10 mouse cellular contexts compared by ENCODE assay signal in genomic region chr7:46714518-46714917, GRCm38 (mm10). TPM values are rescaled to one million over a fixed set of nuclear protein-coding genes. Genes with fewer than 3 reads are reported as not detected.
A peak's percentile ranks its signal among the peaks of the same experiment; 100 is the strongest.
DNase-seq lines count a peak whose midpoint lies in the region; ATAC-seq and TF ChIP-seq lines count a peak whose summit lies in the region.
"Had no signal": no experiment of that assay in that cellular context is flagged by ENCODE, and none has a peak within 500 bp of the region (broad histone marks: within the 10 kb centered on the region; RNA-seq: fewer than 3 reads in every experiment).

No protein-coding gene starts in this region.

- H3K4me1 ChIP-seq in heart, adult 2 months (ENCODE audit: control insufficient read depth, insufficient read depth, low read length): no peaks in the 10 kb centered on the region; the same call in 1 of the 2 replicates
- peaks cover 5% of the 10 kb centered on the region for H3K4me1 ChIP-seq in heart, embryonic 12.5 days (replicated peaks)
- H3K4me1 ChIP-seq in embryonic fibroblast, embryonic 13.5 days (ENCODE audit: control insufficient read depth, insufficient read depth, low read length): no peaks in the 10 kb centered on the region; the same call in 1 of the 2 replicates
- H3K4me1 ChIP-seq: limb, embryonic 15.5 days had no signal

- ATAC-seq in heart, embryonic 12.5 days (ENCODE audit: insufficient number of reproducible peaks, low FRiP score): no peak
- ATAC-seq in megakaryocyte-erythroid progenitor cell, adult 5-6 weeks (replicated peaks; ENCODE audit: low FRiP score, low TSS enrichment, poor library complexity, severe bottlenecking): peak; percentile 45; the same call in 1 of the 2 replicates

- TF ChIP-seq CTCF in heart, adult 2 months (IDR thresholded peaks at IDR 0.05): peak; percentile 88
- peak; percentile 65 for TF ChIP-seq CTCF in C2C12 (IDR thresholded peaks at IDR 0.05; ENCODE audit: control insufficient read depth, insufficient read depth, insufficient read length)
- TF ChIP-seq CTCF in embryonic fibroblast, embryonic 13.5 days (IDR thresholded peaks at IDR 0.05; ENCODE audit: borderline replicate concordance, insufficient read depth, low read length): peak; percentile 27; the same call in 1 of the 2 replicates

- no peaks in the 10 kb centered on the region for H3K36me3 ChIP-seq in heart, adult 2 months (ENCODE audit: control insufficient read depth, insufficient read depth, low read length)
- H3K36me3 ChIP-seq in heart, embryonic 12.5 days: no peaks in the 10 kb centered on the region
- no peaks in the 10 kb centered on the region for H3K36me3 ChIP-seq in C2C12 (ENCODE audit: control insufficient read depth, insufficient read depth)
- H3K36me3 ChIP-seq: limb, embryonic 15.5 days had no signal

- no peak overlapping the region for H3K4me2 ChIP-seq in heart, embryonic 12.5 days
- H3K4me2 ChIP-seq: limb, embryonic 15.5 days had no signal

- TF ChIP-seq POLR2A in heart, adult 2 months (IDR thresholded peaks at IDR 0.05; ENCODE audit: insufficient read depth, low read depth, low read length): no peak
- no peak for TF ChIP-seq POLR2A in embryonic fibroblast, embryonic 13.5 days (IDR thresholded peaks at IDR 0.05; ENCODE audit: low read depth, low read length)

- no peaks in the 10 kb centered on the region for H3K9me3 ChIP-seq in heart, embryonic 12.5 days (replicated peaks)
- H3K9me3 ChIP-seq: limb, embryonic 15.5 days had no signal

- intact Hi-C loops in heart, adult 2 months (cut with DNase I): loop anchor here (5.0 to 10.0 kb wide), 4 partner anchors 58 to 320 kb away; partner anchors contain the start of genes Kcnc1 and Tsg101

- no peaks in the 10 kb centered on the region for H3K79me2 ChIP-seq in heart, adult 2 months (replicated peaks; ENCODE audit: control insufficient read depth, insufficient read depth, low read length)
- H3K79me2 ChIP-seq in C2C12 (ENCODE audit: control insufficient read depth, insufficient read depth): peaks cover 9% of the 10 kb centered on the region

- 0 out of 2 replicates have a peak, but pooled peaks have one; percentile 16 for TF ChIP-seq EP300 in heart, adult 2 months (IDR thresholded peaks at IDR 0.05; ENCODE audit: insufficient read depth, low read depth, low read length)

- DNase-seq in heart, adult 2 months: peak; percentile 49 to 56
- DNase-seq in adrenal gland, postnatal 25 days: peak; percentile 62
- DNase-seq in kidney, postnatal 4 days: peak; percentile 73
- peak; percentile 65 to 86 for DNase-seq in spleen, postnatal 4 days (ENCODE audit: low spot score in 2 of 2)

- no peak overlapping the region for H3ac ChIP-seq in C2C12 (ENCODE audit: control insufficient read depth, insufficient read length, low read depth)

- H3K79me3 ChIP-seq in C2C12 (ENCODE audit: low read depth): peaks cover 4% of the 10 kb centered on the region

- H3K27ac ChIP-seq in heart, adult 2 months: no peak overlapping the region
- no peak overlapping the region for H3K27ac ChIP-seq in heart, embryonic 12.5 days (ENCODE audit: poor library complexity, severe bottlenecking)
- no peak overlapping the region for H3K27ac ChIP-seq in embryonic fibroblast, embryonic 13.5 days (ENCODE audit: insufficient read depth, low read length)
- H3K27ac ChIP-seq: limb, embryonic 15.5 days had no signal

- no peaks in the 10 kb centered on the region; the same call in 1 of the 2 replicates for H3K27me3 ChIP-seq in heart, adult 2 months (ENCODE audit: control insufficient read depth, insufficient read depth, low read length)
- H3K27me3 ChIP-seq in heart, embryonic 12.5 days (replicated peaks): no peaks in the 10 kb centered on the region
- no peaks in the 10 kb centered on the region for H3K27me3 ChIP-seq in C2C12 (ENCODE audit: control insufficient read depth, insufficient read depth, insufficient read length)

- H3K4me3 ChIP-seq in heart, adult 2 months: no peak overlapping the region
- no peak overlapping the region for H3K4me3 ChIP-seq in heart, embryonic 12.5 days
- H3K4me3 ChIP-seq in C2C12 (ENCODE audit: insufficient read depth, poor library complexity, severe bottlenecking): no peak overlapping the region
- H3K4me3 ChIP-seq in embryonic fibroblast, embryonic 13.5 days (ENCODE audit: insufficient read depth, low read length): no peak overlapping the region
- H3K4me3 ChIP-seq: limb, embryonic 15.5 days had no signal

- WGBS in heart, adult 2 months: 23% methylated on average over 6 of the region's 6 CpGs
- 25% methylated on average over 6 of the region's 6 CpGs for WGBS in heart, embryonic 12.5 days

- no peak overlapping the region for H3K9ac ChIP-seq in heart, adult 2 months (ENCODE audit: low read depth, low read length)
- H3K9ac ChIP-seq in heart, embryonic 12.5 days: no peak overlapping the region
- H3K9ac ChIP-seq: limb, embryonic 15.5 days had no signal

TF ChIP-seq in C2C12, 6 proteins besides CTCF, POLR2A, EP300 and RAD21:
- no peak for TF ChIP-seq MYOG (IDR thresholded peaks at IDR 0.05; ENCODE audit: control insufficient read depth, extremely low read depth, insufficient read length)
- TF ChIP-seq MAX (IDR thresholded peaks at IDR 0.05): no peak
- TF ChIP-seq MYOD1 (IDR thresholded peaks at IDR 0.05; ENCODE audit: control insufficient read depth, insufficient read length, low read depth): no peak
- no peak for TF ChIP-seq CEBPB (IDR thresholded peaks at IDR 0.05; ENCODE audit: low read depth)
- TF ChIP-seq FOSL1 (IDR thresholded peaks at IDR 0.05; ENCODE audit: insufficient read depth, low read length, poor library complexity, severe bottlenecking): no peak
- TF ChIP-seq USF1 (IDR thresholded peaks at IDR 0.05; ENCODE audit: low read depth): no peak
TF ChIP-seq in C2C12: peak in this region for 0.

RNA-seq across cellular contexts. Expression of gene Saa3, which starts 1.0 kb away (rescaled TPM):
- total RNA-seq in heart, adult 2 months (2021): 1 to 10 TPM; 1.5 to 2.7 TPM
- 0.38 and 1.2 TPM in 2 replicates for polyA plus RNA-seq in heart, adult 2 months (2012; rRNA removed)
- polyA plus RNA-seq in heart, embryonic 12.5 days (2016; fragmentation: Nextera tagmentation; extraction: Ambion mirVana): 0.20 TPM in 1 of 2 replicates, not detected in the other
- polyA plus RNA-seq in C2C12 (2012; fragmentation: generic; extraction: Trizol): 0.34 TPM
- 0.52 TPM in 1 of 2 replicates, not detected in the other for total RNA-seq in adrenal gland, postnatal 25 days (2021)
- polyA plus RNA-seq in embryonic fibroblast, embryonic 13.5 days (2011; ENCODE audit: insufficient read length, low read depth, missing spikeins): 2.6 TPM in 1 of 2 replicates, not detected in the other
- not detected in 2 replicates for total RNA-seq in megakaryocyte-erythroid progenitor cell, adult 5-6 weeks (2014; fragmentation: Nextera tagmentation)
- not detected in 2 replicates for total RNA-seq in megakaryocyte-erythroid progenitor cell, adult 5-6 weeks (2017)

RNA-seq across cellular contexts. Expression of gene Saal1, which starts 4.0 kb away (rescaled TPM):
- total RNA-seq in heart, adult 2 months (2021): 1 to 10 TPM; 3.8 to 4.0 TPM
- polyA plus RNA-seq in heart, adult 2 months (2012; rRNA removed): 2.3 and 3.1 TPM in 2 replicates
- polyA plus RNA-seq in heart, embryonic 12.5 days (2016; fragmentation: Nextera tagmentation; extraction: Ambion mirVana): 16.2 and 16.5 TPM in 2 replicates
- 17.7 TPM for polyA plus RNA-seq in C2C12 (2012; fragmentation: generic; extraction: Trizol)
- total RNA-seq in adrenal gland, postnatal 25 days (2021): 8.4 and 9.8 TPM in 2 replicates
- 13.8 and 15.4 TPM in 2 replicates for polyA plus RNA-seq in embryonic fibroblast, embryonic 13.5 days (2011; ENCODE audit: insufficient read length, low read depth, missing spikeins)
- total RNA-seq in megakaryocyte-erythroid progenitor cell, adult 5-6 weeks (2014; fragmentation: Nextera tagmentation): 19.2 and 19.7 TPM in 2 replicates
- 20.5 and 23.1 TPM in 2 replicates for total RNA-seq in megakaryocyte-erythroid progenitor cell, adult 5-6 weeks (2017)

RNA-seq across cellular contexts. Expression of gene Saa4, which starts 17.9 kb away (rescaled TPM):
- not detected for total RNA-seq in heart, adult 2 months (2021)
- not detected in 2 replicates for polyA plus RNA-seq in heart, adult 2 months (2012; rRNA removed)
- polyA plus RNA-seq in heart, embryonic 12.5 days (2016; fragmentation: Nextera tagmentation; extraction: Ambion mirVana): not detected in 2 replicates
- not detected for polyA plus RNA-seq in C2C12 (2012; fragmentation: generic; extraction: Trizol)
- 1.00 TPM in 1 of 2 replicates, not detected in the other for total RNA-seq in adrenal gland, postnatal 25 days (2021)
- not detected in 2 replicates for polyA plus RNA-seq in embryonic fibroblast, embryonic 13.5 days (2011; ENCODE audit: insufficient read length, low read depth, missing spikeins)
- total RNA-seq in megakaryocyte-erythroid progenitor cell, adult 5-6 weeks (2014; fragmentation: Nextera tagmentation): not detected in 2 replicates
- not detected in 2 replicates for total RNA-seq in megakaryocyte-erythroid progenitor cell, adult 5-6 weeks (2017)
- polyA plus RNA-seq: limb, embryonic 15.5 days had no signal

RNA-seq across cellular contexts. Expression of gene Saa1, which starts 28.3 kb away (rescaled TPM):
- not detected for total RNA-seq in heart, adult 2 months (2021)
- not detected in 2 replicates for polyA plus RNA-seq in heart, adult 2 months (2012; rRNA removed)
- not detected in 2 replicates for polyA plus RNA-seq in heart, embryonic 12.5 days (2016; fragmentation: Nextera tagmentation; extraction: Ambion mirVana)
- not detected for polyA plus RNA-seq in C2C12 (2012; fragmentation: generic; extraction: Trizol)
- total RNA-seq in adrenal gland, postnatal 25 days (2021): not detected in 2 replicates
- not detected in 2 replicates for polyA plus RNA-seq in embryonic fibroblast, embryonic 13.5 days (2011; ENCODE audit: insufficient read length, low read depth, missing spikeins)
- total RNA-seq in megakaryocyte-erythroid progenitor cell, adult 5-6 weeks (2014; fragmentation: Nextera tagmentation): not detected in 2 replicates
- total RNA-seq in megakaryocyte-erythroid progenitor cell, adult 5-6 weeks (2017): not detected in 2 replicates
- total RNA-seq: adrenal gland, postnatal 4 days had no signal

RNA-seq across cellular contexts. Expression of gene Saa2, which starts 37.1 kb away (rescaled TPM):
- not detected for total RNA-seq in heart, adult 2 months (2021)
- polyA plus RNA-seq in heart, adult 2 months (2012; rRNA removed): not detected in 2 replicates
- not detected in 2 replicates for polyA plus RNA-seq in heart, embryonic 12.5 days (2016; fragmentation: Nextera tagmentation; extraction: Ambion mirVana)
- polyA plus RNA-seq in C2C12 (2012; fragmentation: generic; extraction: Trizol): 0.04 TPM
- total RNA-seq in adrenal gland, postnatal 25 days (2021): not detected in 2 replicates
- polyA plus RNA-seq in embryonic fibroblast, embryonic 13.5 days (2011; ENCODE audit: insufficient read length, low read depth, missing spikeins): not detected in 2 replicates
- not detected in 2 replicates for total RNA-seq in megakaryocyte-erythroid progenitor cell, adult 5-6 weeks (2014; fragmentation: Nextera tagmentation)
- not detected in 2 replicates for total RNA-seq in megakaryocyte-erythroid progenitor cell, adult 5-6 weeks (2017)
- total RNA-seq: adrenal gland, postnatal 4 days had no signal

Comparison
In these comparisons a context has a peak if more than half of its experiments do, and no peak if none do; other contexts are left out.
1. CTCF ChIP-seq: peak in every context shown above with its lines; median percentile 88 in heart, adult 2 months; 65 in C2C12; 27 in embryonic fibroblast, embryonic 13.5 days.